Mouse (Mus musculus): ENCODE measurements around the gene Oxct2a. TPM values are rescaled to one million over a fixed set of nuclear protein-coding genes. Genes with fewer than 3 reads are reported as not detected.
"Not testable (repeated sequence)": the region's sequence is repeated elsewhere in the genome, so short reads cannot be mapped to it uniquely, and the experiment has no call there.

Oxct2a gene
- polyA plus RNA-seq, 1 experiment from 2014 or later, result not detected

DNA sequence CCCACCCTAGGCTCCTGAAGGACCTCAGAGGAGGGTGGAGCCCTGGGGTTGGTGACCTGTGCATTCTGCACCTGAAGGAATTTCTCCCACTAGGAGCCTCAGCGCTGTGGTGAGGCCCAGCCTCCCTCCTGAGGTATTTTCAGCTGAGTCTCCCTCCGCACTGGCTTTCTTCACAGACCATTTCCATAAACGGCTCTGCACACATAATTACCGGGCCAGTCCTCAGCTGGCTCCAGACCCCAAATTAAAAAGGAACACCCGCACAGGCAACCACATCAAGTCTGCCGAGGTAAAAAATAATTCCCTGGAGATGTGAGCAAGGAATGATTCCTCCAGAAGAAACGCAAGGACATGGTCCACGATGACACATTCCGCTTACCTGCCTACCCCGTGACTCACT, 11.8 kb upstream of the Oxct2a start:
- H3K9me3 ChIP-seq (replicated peaks); H3K27ac ChIP-seq (replicated peaks); H3K36me3 ChIP-seq; DNase-seq (ENCODE audit: low spot score); H3K4me1 ChIP-seq; H3K4me3 ChIP-seq: not testable (repeated sequence)
- 90% methylated on average over 10 of the region's 10 CpGs for WGBS
- peaks cover 13% of the 10 kb centered on the region for H3K27me3 ChIP-seq (ENCODE audit: low read depth, poor library complexity, severe bottlenecking)

GRCm38 (mm10) chr4:123334177-123334576, 10.7 kb upstream of the Oxct2a start:
- no peak overlapping the region for H3K27ac ChIP-seq (replicated peaks)
- no peaks in the 10 kb centered on the region for H3K9me3 ChIP-seq (replicated peaks)
- peaks cover 5% of the 10 kb centered on the region; the same call in 1 of the 2 replicates for H3K27me3 ChIP-seq (ENCODE audit: low read depth, poor library complexity, severe bottlenecking)
- H3K4me3 ChIP-seq, result no peak overlapping the region
- WGBS, result 79% methylated on average over 3 of the region's 3 CpGs
- no peaks in the 10 kb centered on the region for H3K36me3 ChIP-seq
- no peaks in the 10 kb centered on the region for H3K4me1 ChIP-seq
- no peak for DNase-seq (ENCODE audit: low spot score)

- DNase-seq (ENCODE audit: low spot score), result no peak
- 94% methylated on average over 4 of the region's 4 CpGs for WGBS
- H3K4me3 ChIP-seq, result no peak overlapping the region
- no peaks in the 10 kb centered on the region for H3K36me3 ChIP-seq
- no peaks in the 10 kb centered on the region for H3K4me1 ChIP-seq
- no peak overlapping the region for H3K27ac ChIP-seq (replicated peaks)
- H3K9me3 ChIP-seq (replicated peaks), result no peaks in the 10 kb centered on the region
- no peaks in the 10 kb centered on the region for H3K27me3 ChIP-seq (ENCODE audit: low read depth, poor library complexity, severe bottlenecking)
Observed at GRCm38 (mm10) chr4:123333151-123333550, 9.7 kb upstream of the Oxct2a start.

DNA sequence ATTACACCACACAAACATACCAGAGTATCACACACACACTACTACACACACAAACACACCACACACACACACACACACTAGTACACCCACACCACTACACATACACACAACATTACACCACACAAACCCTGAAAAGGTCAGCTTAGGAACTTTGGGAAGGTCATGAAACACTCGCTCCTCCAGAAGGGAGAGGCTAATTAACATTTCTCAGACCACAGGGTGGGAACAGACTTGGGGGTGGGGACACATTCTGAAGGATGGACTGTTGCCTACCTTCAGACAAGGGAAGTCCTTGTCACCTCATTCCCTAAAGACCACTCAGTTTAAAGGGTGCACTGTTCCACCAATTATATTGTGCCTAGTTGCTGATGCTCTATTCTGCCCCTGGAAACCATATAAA, 8.5 kb upstream of the Oxct2a start:
- not testable (repeated sequence) for H3K4me1 ChIP-seq; H3K36me3 ChIP-seq; H3K27ac ChIP-seq (replicated peaks); H3K4me3 ChIP-seq; H3K27me3 ChIP-seq (ENCODE audit: low read depth, poor library complexity, severe bottlenecking); H3K9me3 ChIP-seq (replicated peaks); DNase-seq (ENCODE audit: low spot score)
- 58% methylated on average over 1 of the region's 1 CpGs for WGBS

DNA sequence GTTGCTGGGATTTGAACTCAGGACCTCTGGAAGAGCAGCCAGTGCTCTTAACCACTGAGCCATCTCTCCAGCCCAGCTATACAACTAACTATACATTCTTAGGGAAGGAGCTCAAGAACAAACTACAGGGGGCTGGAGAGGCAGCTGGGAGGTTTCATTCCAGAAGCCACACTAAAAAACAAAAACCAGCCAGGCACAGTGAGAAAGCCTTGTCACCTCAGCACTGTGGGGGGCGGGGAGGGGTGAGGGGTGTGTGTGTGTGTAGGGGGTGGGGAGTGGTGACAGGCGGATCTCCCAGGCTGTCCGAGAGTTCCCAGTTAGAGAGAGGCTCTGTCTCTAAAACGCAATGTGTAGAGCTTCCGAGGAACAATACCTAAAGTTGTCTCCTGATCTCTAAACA, 7.9 kb upstream of the Oxct2a start:
- H3K9me3 ChIP-seq (replicated peaks), result no peaks in the 10 kb centered on the region
- H3K4me1 ChIP-seq, result no peaks in the 10 kb centered on the region
- H3K4me3 ChIP-seq, result no peak overlapping the region
- no peak overlapping the region for H3K27ac ChIP-seq (replicated peaks)
- no peaks in the 10 kb centered on the region for H3K27me3 ChIP-seq (ENCODE audit: low read depth, poor library complexity, severe bottlenecking)
- no peaks in the 10 kb centered on the region for H3K36me3 ChIP-seq
- 76% methylated on average over 5 of the region's 5 CpGs for WGBS
- DNase-seq (ENCODE audit: low spot score), result no peak

GRCm38 (mm10) chr4:123328946-123329345, 5.5 kb upstream of the Oxct2a start:
- no peak overlapping the region for H3K4me3 ChIP-seq
- no peak for DNase-seq (ENCODE audit: low spot score)
- WGBS, result 79% methylated on average over 6 of the region's 6 CpGs
- peaks cover 15% of the 10 kb centered on the region for H3K27me3 ChIP-seq (ENCODE audit: low read depth, poor library complexity, severe bottlenecking)
- H3K9me3 ChIP-seq (replicated peaks), result no peaks in the 10 kb centered on the region
- no peaks in the 10 kb centered on the region for H3K4me1 ChIP-seq
- H3K27ac ChIP-seq (replicated peaks), result no peak overlapping the region
- no peaks in the 10 kb centered on the region for H3K36me3 ChIP-seq

- Histone ChIP-seq H3K4me1 (peaks cover 9% of the 10 kb centered on the region), H3K9me3 (replicated peaks) (no peaks in the 10 kb centered on the region), H3K27me3 (ENCODE audit: low read depth, poor library complexity, severe bottlenecking) (peaks cover 28% of the 10 kb centered on the region), H3K36me3 (no peaks in the 10 kb centered on the region), H3K4me3 (no peak overlapping the region), H3K27ac (replicated peaks) (no peak overlapping the region)
- 65% methylated on average over 3 of the region's 3 CpGs for WGBS
- DNase-seq (ENCODE audit: low spot score), result no peak
Observed at GRCm38 (mm10) chr4:123327630-123328029, 4.2 kb upstream of the Oxct2a start.

GRCm38 (mm10) chr4:123326087-123326486, 2.7 kb upstream of the Oxct2a start:
- H3K4me1 ChIP-seq, result peaks cover 9% of the 10 kb centered on the region
- no peak overlapping the region for H3K4me3 ChIP-seq
- peaks cover 40% of the 10 kb centered on the region for H3K27me3 ChIP-seq (ENCODE audit: low read depth, poor library complexity, severe bottlenecking)
- DNase-seq (ENCODE audit: low spot score), result no peak
- H3K27ac ChIP-seq (replicated peaks), result no peak overlapping the region
- WGBS, result 83% methylated on average over 3 of the region's 3 CpGs
- H3K36me3 ChIP-seq, result no peaks in the 10 kb centered on the region
- H3K9me3 ChIP-seq (replicated peaks), result no peaks in the 10 kb centered on the region

GRCm38 (mm10) chr4:123322910-123323309, 524 bp downstream of the Oxct2a start:
- not testable (repeated sequence) for H3K27ac ChIP-seq (replicated peaks)

GRCm38 (mm10) chr4:123314497-123314896, 8.9 kb downstream of the Oxct2a start:
- DNase-seq (ENCODE audit: low spot score), result no peak
- Histone ChIP-seq H3K9me3 (replicated peaks) (no peaks in the 10 kb centered on the region), H3K4me3 (no peak overlapping the region), H3K27me3 (ENCODE audit: low read depth, poor library complexity, severe bottlenecking) (no peaks in the 10 kb centered on the region), H3K4me1 (0 out of 2 replicates have a peak, but pooled peaks cover 6% of the 10 kb centered on the region), H3K36me3 (no peaks in the 10 kb centered on the region; the same call in 1 of the 2 replicates), H3K27ac (replicated peaks) (no peak overlapping the region)
- WGBS, result 84% methylated on average over 3 of the region's 3 CpGs

More at GRCm38 (mm10) chr4:123322910-123323309, 524 bp downstream of the Oxct2a start:
- DNase-seq (ENCODE audit: low spot score); H3K9me3 ChIP-seq (replicated peaks); H3K36me3 ChIP-seq: not testable (repeated sequence)
- WGBS, result 16% methylated on average over 19 of the region's 38 CpGs
- Histone ChIP-seq H3K27me3 (ENCODE audit: low read depth, poor library complexity, severe bottlenecking) (peaks cover 40% of the 10 kb centered on the region), H3K4me3 (peak overlapping the region; percentile 44), H3K4me1 (peaks cover 17% of the 10 kb centered on the region)

DNA sequence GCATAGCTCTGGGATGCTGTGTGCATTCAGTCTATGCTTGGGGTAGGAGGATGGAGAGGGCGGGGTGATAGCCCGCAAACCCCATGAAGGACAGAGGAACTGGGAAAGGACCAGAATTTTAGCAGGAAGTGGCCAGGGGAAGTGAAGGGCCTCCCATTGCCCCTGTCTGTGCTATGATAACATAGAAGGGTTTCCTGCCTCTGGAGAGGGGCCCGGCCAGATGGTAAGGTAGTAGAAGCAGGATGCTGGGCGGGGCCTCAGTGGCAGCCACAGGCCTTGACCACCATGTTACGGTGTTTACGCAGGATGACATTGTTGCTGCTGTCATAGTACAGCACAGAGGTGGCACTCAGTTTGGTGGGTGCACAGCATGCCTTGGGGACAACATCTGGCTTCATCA, 10.4 kb downstream of the Oxct2a start:
- 0 out of 2 replicates have a peak, but pooled peaks cover 6% of the 10 kb centered on the region for H3K4me1 ChIP-seq
- H3K27me3 ChIP-seq (ENCODE audit: low read depth, poor library complexity, severe bottlenecking), result no peaks in the 10 kb centered on the region
- H3K4me3 ChIP-seq, result no peak overlapping the region
- no peak overlapping the region for H3K27ac ChIP-seq (replicated peaks)
- H3K36me3 ChIP-seq, result peaks cover 4% of the 10 kb centered on the region; the same call in 1 of the 2 replicates
- WGBS, result 87% methylated on average over 6 of the region's 6 CpGs
- no peaks in the 10 kb centered on the region for H3K9me3 ChIP-seq (replicated peaks)
- no peak for DNase-seq (ENCODE audit: low spot score)

GRCm38 (mm10) chr4:123311845-123312244, 11.6 kb downstream of the Oxct2a start:
- no peaks in the 10 kb centered on the region for H3K27me3 ChIP-seq (ENCODE audit: low read depth, poor library complexity, severe bottlenecking)
- no peak for DNase-seq (ENCODE audit: low spot score)
- WGBS, result 92% methylated on average over 7 of the region's 7 CpGs
- H3K27ac ChIP-seq (replicated peaks), result no peak overlapping the region
- 0 out of 2 replicates have a peak, but pooled peaks cover 6% of the 10 kb centered on the region for H3K4me1 ChIP-seq
- no peaks in the 10 kb centered on the region for H3K9me3 ChIP-seq (replicated peaks)
- H3K4me3 ChIP-seq, result no peak overlapping the region
- peaks cover 8% of the 10 kb centered on the region; the same call in 1 of the 2 replicates for H3K36me3 ChIP-seq

DNA sequence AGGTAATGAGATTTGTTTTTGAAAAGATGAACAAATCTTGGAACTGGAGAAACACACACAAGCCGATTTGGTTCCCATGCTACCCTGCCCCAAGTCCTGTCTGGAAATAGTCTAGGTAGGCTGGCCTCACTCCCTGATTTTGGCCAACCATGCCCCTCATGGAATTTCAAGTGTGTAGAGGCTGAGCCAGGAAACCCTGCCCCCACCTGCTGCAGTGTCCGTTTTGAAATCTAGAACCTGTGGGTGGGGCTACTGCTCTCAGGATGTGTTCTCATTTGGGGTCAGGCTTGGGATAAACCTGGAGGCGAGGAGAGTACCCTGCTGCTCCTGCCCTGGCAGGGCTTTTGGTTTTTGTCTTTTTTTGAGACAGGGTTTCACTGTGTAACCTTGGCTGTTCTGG, 15.1 kb downstream of the Oxct2a start:
- no peak for DNase-seq (ENCODE audit: low spot score)
- WGBS, result 71% methylated on average over 3 of the region's 3 CpGs
- H3K4me3 ChIP-seq, result no peak overlapping the region
- H3K4me1 ChIP-seq, result no peaks in the 10 kb centered on the region
- H3K27me3 ChIP-seq (ENCODE audit: low read depth, poor library complexity, severe bottlenecking), result no peaks in the 10 kb centered on the region
- peaks cover 30% of the 10 kb centered on the region for H3K36me3 ChIP-seq
- H3K9me3 ChIP-seq (replicated peaks), result no peaks in the 10 kb centered on the region; the same call in 1 of the 2 replicates
- no peak overlapping the region for H3K27ac ChIP-seq (replicated peaks)

- Histone ChIP-seq H3K27ac (replicated peaks) (no peak overlapping the region), H3K9me3 (replicated peaks) (no peaks in the 10 kb centered on the region; the same call in 1 of the 2 replicates), H3K4me1 (no peaks in the 10 kb centered on the region), H3K27me3 (ENCODE audit: low read depth, poor library complexity, severe bottlenecking) (no peaks in the 10 kb centered on the region), H3K36me3 (peaks cover 43% of the 10 kb centered on the region), H3K4me3 (no peak overlapping the region)
- WGBS, result 91% methylated on average over 10 of the region's 10 CpGs
- DNase-seq (ENCODE audit: low spot score), result no peak
Observed at GRCm38 (mm10) chr4:123306999-123307398, 16.4 kb downstream of the Oxct2a start.

All from midbrain, embryonic 10.5 days (tissue).